Mouse (Mus musculus): Measurements from ENCODE around the gene Slc12a3. TPM values are rescaled to one million over a fixed set of nuclear protein-coding genes. Genes with fewer than 3 reads are reported as not detected.
A peak's percentile ranks its signal among the peaks of the same experiment; 100 is the strongest.

Gene Slc12a3
- not detected in 2 replicates for polyA plus RNA-seq (2014; fragmentation: Nextera tagmentation; extraction: Ambion mirVana)

DNA sequence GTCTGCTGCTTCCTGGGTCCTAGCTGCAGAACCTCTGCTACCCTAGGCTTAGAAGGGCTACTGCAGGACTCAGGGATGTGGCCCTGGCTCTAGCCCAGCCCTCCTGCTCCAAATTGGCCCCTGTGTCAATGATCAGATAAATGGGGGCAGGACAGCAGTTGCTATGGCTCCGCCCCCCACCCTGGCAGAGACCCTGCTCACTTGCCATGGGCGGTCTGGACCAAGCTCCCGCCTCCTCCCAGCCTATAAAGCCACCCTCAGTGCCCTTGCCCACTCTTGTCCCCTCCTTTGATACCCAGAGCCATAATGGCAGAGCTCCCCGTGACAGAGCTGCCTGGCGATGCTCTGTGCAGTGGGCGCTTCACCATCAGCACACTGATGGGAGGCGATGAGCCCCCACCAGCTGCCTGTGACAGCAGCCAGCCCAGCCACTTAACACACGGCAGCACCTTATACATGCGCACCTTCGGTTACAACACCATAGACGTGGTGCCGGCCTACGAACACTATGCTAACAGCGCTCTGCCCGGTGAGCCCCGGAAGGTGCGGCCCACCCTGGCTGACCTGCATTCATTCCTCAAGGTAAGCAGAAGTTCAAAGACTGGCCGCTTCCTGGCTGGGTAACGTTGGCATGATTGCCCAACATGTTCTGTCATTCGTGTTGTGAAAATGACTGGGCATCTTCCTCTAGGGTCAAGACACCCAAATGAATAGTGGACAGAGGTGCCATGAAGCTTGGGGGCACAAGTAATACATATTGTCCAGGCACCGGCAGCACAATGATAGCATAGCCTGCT, at the start of gene Slc12a3:
Slc12a3 (plus strand) TSS at position 270 of the 797 bp plus-strand sequence.
- H3K36me3 ChIP-seq (ENCODE audit: control insufficient read depth, insufficient read depth, low read length), result no peaks in the 10 kb centered on the region
- no peak within 1 kb of the TSS for H3K4me3 ChIP-seq (ENCODE audit: low read depth, low read length)
- no peak within 1 kb of the TSS for H3K9ac ChIP-seq (replicated peaks; ENCODE audit: low read depth, low read length)
- H3K4me2 ChIP-seq (replicated peaks; ENCODE audit: low read depth, low read length), result no peak within 1 kb of the TSS
- WGBS, result 75% methylated on average over 21 of the region's 21 CpGs
- no peaks in the 10 kb centered on the region for H3K27me3 ChIP-seq (ENCODE audit: control insufficient read depth, insufficient read depth, low read length)
- no peaks in the 10 kb centered on the region for H3K9me3 ChIP-seq (ENCODE audit: control insufficient read depth, low read depth, low read length)
- H3K27ac ChIP-seq (ENCODE audit: low read length), result no peak within 1 kb of the TSS
- ATAC-seq (ENCODE audit: insufficient number of reproducible peaks, insufficient read depth, low FRiP score, low read depth), result no peak
- H3K4me1 ChIP-seq (ENCODE audit: control insufficient read depth, insufficient read depth, low read length), result no peaks in the 10 kb centered on the region

DNA sequence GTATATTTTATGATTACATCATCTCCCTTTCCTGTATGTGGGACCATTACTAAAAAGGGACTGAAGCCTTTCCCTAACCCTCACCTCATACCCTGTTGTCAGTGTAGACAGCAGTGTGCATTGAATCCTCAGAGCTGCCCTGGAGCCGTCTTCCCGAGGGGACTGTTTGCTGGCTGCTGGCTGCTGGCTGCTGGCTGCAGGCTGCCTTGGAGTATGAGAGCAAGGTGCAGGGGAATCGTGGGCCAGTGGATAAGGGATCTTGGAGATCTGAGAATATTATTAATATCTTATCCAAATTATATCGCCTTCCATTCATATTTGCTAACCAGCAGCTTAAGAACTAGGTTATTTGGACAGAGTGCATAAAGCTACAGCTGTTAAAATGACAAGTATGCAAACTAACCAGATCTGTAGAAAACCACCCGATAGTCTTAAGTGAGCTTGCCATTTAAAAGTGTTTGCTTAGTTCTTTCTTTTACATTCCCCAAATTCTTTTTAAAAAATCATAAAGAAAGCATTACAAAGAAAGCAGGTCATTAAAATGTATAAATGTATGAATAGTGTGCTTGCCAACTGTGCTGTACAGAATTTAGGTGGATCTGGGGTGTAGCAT, 48.9 kb upstream of the Slc12a3 start:
- 62% methylated on average over 5 of the region's 5 CpGs for WGBS
- Histone ChIP-seq H3K9me3 (ENCODE audit: control insufficient read depth, low read depth, low read length) (no peaks in the 10 kb centered on the region), H3K27ac (ENCODE audit: low read length) (no peak overlapping the region), H3K4me3 (ENCODE audit: low read depth, low read length) (no peak overlapping the region), H3K27me3 (ENCODE audit: control insufficient read depth, insufficient read depth, low read length) (no peaks in the 10 kb centered on the region), H3K36me3 (ENCODE audit: control insufficient read depth, insufficient read depth, low read length) (no peaks in the 10 kb centered on the region), H3K4me1 (ENCODE audit: control insufficient read depth, insufficient read depth, low read length) (no peaks in the 10 kb centered on the region), H3K9ac (replicated peaks; ENCODE audit: low read depth, low read length) (no peak overlapping the region), H3K4me2 (replicated peaks; ENCODE audit: low read depth, low read length) (no peak overlapping the region)
- ATAC-seq (ENCODE audit: insufficient number of reproducible peaks, insufficient read depth, low FRiP score, low read depth), result no peak

DNA sequence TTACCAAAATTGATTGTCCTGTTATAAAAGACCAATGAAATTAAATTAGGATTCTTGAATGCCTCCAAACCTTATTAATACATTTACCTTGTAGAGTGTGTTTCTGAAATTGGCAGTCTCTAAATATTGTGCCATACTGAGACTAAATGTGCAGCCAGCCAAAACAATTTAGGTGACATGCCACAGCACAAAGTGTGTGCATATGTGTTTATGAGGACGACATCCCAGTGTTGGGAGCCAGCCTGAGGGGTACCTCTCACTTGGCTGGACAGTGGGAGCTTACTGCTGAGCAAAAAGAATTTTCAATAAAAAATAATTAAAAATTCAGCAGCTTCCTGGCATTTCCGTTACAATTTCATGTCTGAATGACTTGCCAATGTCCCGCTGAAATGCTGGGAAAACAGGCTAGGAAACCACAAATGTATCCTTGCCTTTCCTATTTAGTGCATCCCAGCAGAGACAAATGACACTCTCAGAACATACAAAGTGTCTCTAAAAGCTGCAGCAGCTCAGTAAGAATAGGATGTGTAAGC, 46.5 kb upstream of the Slc12a3 start:
- Histone ChIP-seq H3K36me3 (ENCODE audit: control insufficient read depth, insufficient read depth, low read length) (no peaks in the 10 kb centered on the region), H3K4me2 (replicated peaks; ENCODE audit: low read depth, low read length) (no peak overlapping the region), H3K27ac (ENCODE audit: low read length) (no peak overlapping the region), H3K4me1 (ENCODE audit: control insufficient read depth, insufficient read depth, low read length) (no peaks in the 10 kb centered on the region), H3K9ac (replicated peaks; ENCODE audit: low read depth, low read length) (no peak overlapping the region), H3K27me3 (ENCODE audit: control insufficient read depth, insufficient read depth, low read length) (no peaks in the 10 kb centered on the region), H3K9me3 (ENCODE audit: control insufficient read depth, low read depth, low read length) (no peaks in the 10 kb centered on the region), H3K4me3 (ENCODE audit: low read depth, low read length) (no peak overlapping the region)
- 91% methylated on average over 3 of the region's 3 CpGs for WGBS
- ATAC-seq (ENCODE audit: insufficient number of reproducible peaks, insufficient read depth, low FRiP score, low read depth), result no peak

DNA sequence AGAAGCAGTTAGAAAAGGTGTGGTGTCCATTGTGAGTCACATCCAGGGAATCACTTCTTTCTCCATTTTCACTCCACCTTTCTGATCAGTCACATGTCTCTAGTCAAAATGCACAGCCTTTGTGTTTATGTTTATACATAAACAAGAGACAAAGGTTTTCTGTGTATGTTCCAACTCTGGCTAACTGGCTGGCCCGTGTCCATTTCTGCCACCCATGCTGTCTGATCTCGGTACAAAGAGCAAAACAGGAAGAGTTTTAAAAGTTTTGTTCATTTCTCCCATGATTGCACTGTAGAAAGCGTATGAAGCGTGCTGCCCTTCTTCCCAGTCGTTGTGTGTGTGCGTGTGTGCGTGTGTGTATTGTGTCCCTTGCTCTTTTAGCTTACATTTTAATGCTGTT, 44.8 kb upstream of the Slc12a3 start:
- Histone ChIP-seq H3K27ac (ENCODE audit: low read length) (no peak overlapping the region), H3K9ac (replicated peaks; ENCODE audit: low read depth, low read length) (no peak overlapping the region), H3K36me3 (ENCODE audit: control insufficient read depth, insufficient read depth, low read length) (no peaks in the 10 kb centered on the region), H3K9me3 (ENCODE audit: control insufficient read depth, low read depth, low read length) (no peaks in the 10 kb centered on the region), H3K4me3 (ENCODE audit: low read depth, low read length) (no peak overlapping the region), H3K4me2 (replicated peaks; ENCODE audit: low read depth, low read length) (no peak overlapping the region), H3K27me3 (ENCODE audit: control insufficient read depth, insufficient read depth, low read length) (no peaks in the 10 kb centered on the region), H3K4me1 (ENCODE audit: control insufficient read depth, insufficient read depth, low read length) (no peaks in the 10 kb centered on the region)
- ATAC-seq (ENCODE audit: insufficient number of reproducible peaks, insufficient read depth, low FRiP score, low read depth), result no peak
- 82% methylated on average over 7 of the region's 7 CpGs for WGBS

DNA sequence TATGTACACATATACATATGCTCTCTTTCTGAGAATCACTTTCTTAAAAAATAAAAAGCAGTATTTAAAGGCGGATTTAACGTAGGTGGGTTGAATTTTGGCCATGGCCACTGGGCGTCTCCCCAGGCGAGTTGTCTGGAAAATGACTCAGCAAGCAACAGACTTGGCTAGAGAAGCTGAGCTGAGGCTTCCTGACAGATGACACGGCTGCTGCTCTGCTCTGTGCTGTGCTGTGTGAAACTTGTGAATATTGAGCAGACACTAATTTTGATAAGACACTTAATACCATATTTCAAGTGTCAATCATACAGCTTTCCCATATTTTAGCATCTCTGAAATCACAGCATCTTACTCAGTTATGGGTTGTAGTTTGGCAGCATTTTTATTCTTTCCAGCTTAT, 38.4 kb upstream of the Slc12a3 start:
- no peak overlapping the region for H3K4me3 ChIP-seq (ENCODE audit: low read depth, low read length)
- H3K9me3 ChIP-seq (ENCODE audit: control insufficient read depth, low read depth, low read length), result no peaks in the 10 kb centered on the region
- no peaks in the 10 kb centered on the region for H3K27me3 ChIP-seq (ENCODE audit: control insufficient read depth, insufficient read depth, low read length)
- no peaks in the 10 kb centered on the region for H3K4me1 ChIP-seq (ENCODE audit: control insufficient read depth, insufficient read depth, low read length)
- no peak overlapping the region for H3K27ac ChIP-seq (ENCODE audit: low read length)
- no peak overlapping the region for H3K9ac ChIP-seq (replicated peaks; ENCODE audit: low read depth, low read length)
- H3K36me3 ChIP-seq (ENCODE audit: control insufficient read depth, insufficient read depth, low read length), result peaks cover 2% of the 10 kb centered on the region; the same call in 1 of the 2 replicates
- H3K4me2 ChIP-seq (replicated peaks; ENCODE audit: low read depth, low read length), result no peak overlapping the region
- ATAC-seq (ENCODE audit: insufficient number of reproducible peaks, insufficient read depth, low FRiP score, low read depth), result no peak
- WGBS, result 91% methylated on average over 5 of the region's 5 CpGs

DNA sequence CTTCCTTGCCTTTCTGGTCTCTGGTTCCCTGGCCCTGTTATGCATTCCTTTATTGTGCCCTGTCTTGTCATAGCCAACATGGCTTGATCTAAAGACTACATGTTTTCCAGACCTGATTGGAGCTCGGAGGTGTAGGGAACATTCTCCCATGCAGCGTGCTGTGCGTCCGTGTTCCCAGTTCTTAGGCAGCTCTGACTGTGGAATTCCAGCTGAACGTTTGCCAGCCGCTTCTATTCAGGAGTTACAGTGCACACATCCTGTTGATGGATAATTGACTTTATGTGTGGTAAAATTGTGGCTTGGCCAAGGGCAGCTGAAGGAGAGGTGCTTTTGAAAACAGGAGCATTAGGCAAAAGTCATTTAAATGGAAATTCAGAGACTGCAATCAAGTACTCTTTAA, 36.9 kb upstream of the Slc12a3 start:
- no peak for ATAC-seq (ENCODE audit: insufficient number of reproducible peaks, insufficient read depth, low FRiP score, low read depth)
- Histone ChIP-seq H3K9me3 (ENCODE audit: control insufficient read depth, low read depth, low read length) (no peaks in the 10 kb centered on the region), H3K27ac (ENCODE audit: low read length) (0 out of 2 replicates have a peak overlapping the region, but pooled peaks have one; percentile 10), H3K9ac (replicated peaks; ENCODE audit: low read depth, low read length) (no peak overlapping the region), H3K27me3 (ENCODE audit: control insufficient read depth, insufficient read depth, low read length) (no peaks in the 10 kb centered on the region), H3K4me1 (ENCODE audit: control insufficient read depth, insufficient read depth, low read length) (no peaks in the 10 kb centered on the region), H3K4me2 (replicated peaks; ENCODE audit: low read depth, low read length) (no peak overlapping the region), H3K36me3 (ENCODE audit: control insufficient read depth, insufficient read depth, low read length) (peaks cover 2% of the 10 kb centered on the region; the same call in 1 of the 2 replicates), H3K4me3 (ENCODE audit: low read depth, low read length) (no peak overlapping the region)
- 66% methylated on average over 6 of the region's 6 CpGs for WGBS

DNA sequence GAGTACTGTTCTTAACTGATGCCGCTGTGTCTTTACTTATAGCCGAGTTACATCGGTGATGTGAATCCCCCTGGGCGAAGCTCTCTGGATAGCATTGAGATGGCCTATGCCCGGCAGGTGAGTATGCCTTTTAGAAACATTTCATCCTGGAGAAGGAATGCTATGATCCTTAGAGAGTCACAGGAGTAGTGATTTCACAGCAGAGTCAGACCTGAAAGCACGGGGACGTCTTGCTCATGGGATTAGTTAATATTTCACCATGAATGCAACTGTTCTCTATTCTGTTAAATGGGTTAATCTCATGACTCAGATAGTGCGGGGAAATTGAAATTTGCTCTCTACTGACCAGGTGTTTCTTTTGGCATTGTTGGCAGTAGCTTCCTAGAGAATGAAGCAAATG, 36.4 kb upstream of the Slc12a3 start:
- no peaks in the 10 kb centered on the region for H3K4me1 ChIP-seq (ENCODE audit: control insufficient read depth, insufficient read depth, low read length)
- H3K9me3 ChIP-seq (ENCODE audit: control insufficient read depth, low read depth, low read length), result no peaks in the 10 kb centered on the region
- H3K36me3 ChIP-seq (ENCODE audit: control insufficient read depth, insufficient read depth, low read length), result peaks cover 2% of the 10 kb centered on the region; the same call in 1 of the 2 replicates
- H3K4me3 ChIP-seq (ENCODE audit: low read depth, low read length), result no peak overlapping the region
- H3K4me2 ChIP-seq (replicated peaks; ENCODE audit: low read depth, low read length), result no peak overlapping the region
- WGBS, result 91% methylated on average over 8 of the region's 8 CpGs
- no peak for ATAC-seq (ENCODE audit: insufficient number of reproducible peaks, insufficient read depth, low FRiP score, low read depth)
- H3K27me3 ChIP-seq (ENCODE audit: control insufficient read depth, insufficient read depth, low read length), result no peaks in the 10 kb centered on the region
- no peak overlapping the region for H3K9ac ChIP-seq (replicated peaks; ENCODE audit: low read depth, low read length)
- H3K27ac ChIP-seq (ENCODE audit: low read length), result no peak overlapping the region

DNA sequence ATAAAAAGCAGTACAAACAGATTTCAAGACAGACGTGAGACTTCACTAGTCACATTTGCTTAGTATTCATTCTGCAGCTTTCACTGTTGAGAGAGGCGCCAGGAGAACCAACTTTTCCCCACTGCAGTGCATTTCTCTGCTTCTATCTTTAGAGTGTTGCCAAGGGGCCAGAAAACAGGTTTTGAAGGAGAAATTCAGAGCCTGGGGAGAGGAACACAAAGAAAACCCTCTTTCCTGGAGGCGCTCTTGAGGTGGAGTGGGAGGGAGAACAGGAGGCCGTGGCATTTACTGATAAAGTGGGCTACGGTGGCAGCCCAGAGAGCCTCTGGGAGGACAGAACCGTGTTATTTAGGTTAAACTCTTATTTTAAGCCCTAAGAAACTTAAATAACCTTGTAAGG, 33.3 kb upstream of the Slc12a3 start:
- Histone ChIP-seq H3K9me3 (ENCODE audit: control insufficient read depth, low read depth, low read length) (no peaks in the 10 kb centered on the region), H3K27me3 (ENCODE audit: control insufficient read depth, insufficient read depth, low read length) (no peaks in the 10 kb centered on the region), H3K4me1 (ENCODE audit: control insufficient read depth, insufficient read depth, low read length) (no peaks in the 10 kb centered on the region), H3K27ac (ENCODE audit: low read length) (no peak overlapping the region), H3K36me3 (ENCODE audit: control insufficient read depth, insufficient read depth, low read length) (peaks cover 4% of the 10 kb centered on the region; the same call in 1 of the 2 replicates), H3K4me3 (ENCODE audit: low read depth, low read length) (no peak overlapping the region), H3K9ac (replicated peaks; ENCODE audit: low read depth, low read length) (no peak overlapping the region), H3K4me2 (replicated peaks; ENCODE audit: low read depth, low read length) (no peak overlapping the region)
- 73% methylated on average over 6 of the region's 6 CpGs for WGBS
- no peak for ATAC-seq (ENCODE audit: insufficient number of reproducible peaks, insufficient read depth, low FRiP score, low read depth)
